Mouse (Mus musculus): ENCODE results near the gene Hmga2. TPM values are rescaled to one million over a fixed set of nuclear protein-coding genes. Genes with fewer than 3 reads are reported as not detected.
"Not testable (repeated sequence)": the region's sequence is repeated elsewhere in the genome, so short reads cannot be mapped to it uniquely, and the experiment has no call there.

Hmga2 gene
- polyA plus RNA-seq, 1 experiment from 2014 or later, result 28.3 TPM

DNA sequence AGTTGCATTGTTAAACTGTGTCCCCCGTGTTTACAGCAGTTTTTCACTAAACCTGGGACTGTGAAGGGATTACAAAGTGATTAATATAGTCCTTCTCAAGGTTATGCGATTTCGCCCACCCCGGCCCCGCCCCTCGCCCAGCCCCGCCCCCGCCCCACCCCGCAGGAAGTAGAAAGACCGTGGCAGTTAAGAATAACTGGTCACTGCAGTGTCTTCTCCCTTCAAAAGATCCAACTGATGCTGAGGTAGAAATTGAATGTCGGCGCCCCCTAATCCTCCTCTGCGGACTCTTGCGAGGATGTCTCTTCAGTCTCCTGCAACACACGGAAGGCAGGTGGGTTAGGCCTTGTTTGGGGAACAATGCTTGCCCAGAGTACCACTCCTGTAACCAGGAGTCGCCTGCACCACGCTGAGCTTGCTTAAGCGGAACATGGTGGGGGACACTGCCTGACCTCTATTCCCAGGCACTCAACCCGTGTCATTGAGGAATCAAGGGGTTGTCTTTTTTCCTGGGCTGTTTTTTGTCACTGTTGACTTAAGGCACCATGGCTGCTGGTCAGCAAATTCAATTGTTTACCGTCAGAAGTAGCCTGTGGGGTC is 112.2 kb downstream of the Hmga2 start:
- no peak overlapping the region for H3K9ac ChIP-seq
- peak overlapping the region; percentile 33 for H3K4me3 ChIP-seq (replicated peaks)
- H3K4me1 ChIP-seq, result peaks cover 50% of the 10 kb centered on the region
- H3K4me2 ChIP-seq, result peak overlapping the region; percentile 49
- peak overlapping the region; percentile 91 for H3K27ac ChIP-seq
- H3K36me3 ChIP-seq, result peaks cover 17% of the 10 kb centered on the region
- H3K27me3 ChIP-seq, result no peaks in the 10 kb centered on the region
- no peaks in the 10 kb centered on the region for H3K9me3 ChIP-seq (replicated peaks)
- 51% methylated on average over 20 of the region's 20 CpGs for WGBS
- ATAC-seq (replicated peaks; ENCODE audit: low FRiP score), result no peak

DNA sequence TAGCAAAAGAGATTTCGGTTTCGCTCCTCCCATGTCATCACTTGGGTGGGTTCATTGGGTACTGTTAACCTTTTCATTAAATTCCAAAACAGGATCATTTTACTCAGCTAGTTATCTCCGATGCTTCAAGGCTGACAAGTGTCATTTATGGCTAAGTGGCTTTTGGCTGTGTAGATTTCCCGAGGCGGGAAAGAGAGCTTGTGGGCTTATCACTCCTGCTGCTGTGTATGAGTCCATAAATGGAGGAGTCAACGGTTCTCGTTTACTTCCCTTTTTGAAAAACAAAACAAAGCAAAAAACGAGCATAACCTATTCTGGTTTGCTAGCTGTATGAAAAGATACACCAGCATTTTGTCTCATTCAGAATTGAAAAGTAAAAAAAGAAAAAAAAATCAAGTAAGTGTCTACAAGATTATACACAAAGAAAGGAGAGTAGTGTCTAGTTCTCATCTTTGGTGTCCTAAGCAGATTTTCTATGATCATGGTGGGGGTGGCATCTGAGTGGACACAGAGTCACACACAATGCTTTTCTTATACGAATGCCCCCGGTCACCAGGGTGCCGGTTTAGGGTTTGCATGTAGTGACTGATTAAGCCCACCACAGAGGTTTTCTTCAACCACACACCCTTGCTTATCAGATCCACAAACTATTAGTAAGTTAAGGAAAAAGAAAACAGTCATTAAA is 112.8 kb downstream of the Hmga2 start:
- H3K27me3 ChIP-seq; H3K27ac ChIP-seq; H3K9ac ChIP-seq; ATAC-seq (replicated peaks; ENCODE audit: low FRiP score); H3K4me3 ChIP-seq (replicated peaks); H3K9me3 ChIP-seq (replicated peaks): not testable (repeated sequence)
- WGBS, result 66% methylated on average over 11 of the region's 11 CpGs
- peak overlapping the region; percentile 49; the same call in 1 of the 2 replicates for H3K4me2 ChIP-seq
- peaks cover 44% of the 10 kb centered on the region for H3K4me1 ChIP-seq
- H3K36me3 ChIP-seq, result peaks cover 16% of the 10 kb centered on the region

DNA sequence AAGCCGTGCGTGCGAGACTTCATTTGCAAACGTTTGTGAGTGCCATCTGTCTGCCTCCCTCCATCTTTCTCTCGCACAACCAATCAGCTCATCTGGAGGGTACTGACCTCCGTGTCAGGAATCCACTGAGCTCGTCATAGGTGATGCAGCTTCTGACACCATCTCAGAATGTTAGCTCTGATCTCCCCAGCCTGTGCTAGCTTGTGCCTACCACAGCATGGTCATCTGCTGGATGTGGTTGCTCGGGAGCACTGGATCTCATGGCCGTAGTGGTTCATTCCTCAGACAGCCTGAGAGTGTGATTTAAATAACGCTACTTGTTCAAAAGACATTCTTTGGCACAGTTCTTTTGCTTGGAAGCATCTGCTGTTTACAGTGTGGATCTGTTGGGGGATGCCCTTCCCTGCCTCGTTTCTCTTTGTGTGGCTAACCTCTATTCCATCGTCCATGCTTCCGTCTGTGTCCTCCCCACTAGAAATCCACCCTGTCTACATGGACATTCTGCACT is 121.7 kb downstream of the Hmga2 start:
- WGBS, result 69% methylated on average over 13 of the region's 13 CpGs
- ATAC-seq (replicated peaks; ENCODE audit: low FRiP score), result no peak

DNA sequence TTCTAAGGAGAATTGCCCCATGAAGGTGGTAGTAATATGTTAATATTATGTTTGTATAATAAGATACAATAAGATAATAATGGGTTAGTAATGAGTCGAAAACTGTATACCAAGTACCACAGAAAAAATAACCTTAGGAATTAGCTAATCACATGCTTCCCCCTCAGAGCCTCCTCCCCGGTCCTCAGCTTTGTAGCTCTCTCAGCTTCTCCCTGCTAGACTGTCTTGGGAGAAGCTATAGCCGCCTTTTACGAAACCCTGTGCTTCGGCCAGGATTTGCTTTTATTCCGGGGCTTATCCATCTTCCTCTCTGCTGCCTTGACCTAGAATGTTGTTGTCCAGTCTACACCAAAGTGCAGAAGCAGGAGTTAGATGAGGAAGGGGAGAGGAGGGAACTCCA is 130.9 kb downstream of the Hmga2 start:
- WGBS, result 91% methylated on average over 6 of the region's 6 CpGs

More for the DNA sequence above, 121.7 kb downstream of the Hmga2 start:
- Histone ChIP-seq H3K27me3 (no peaks in the 10 kb centered on the region; the same call in 1 of the 2 replicates), H3K4me2 (no peak overlapping the region), H3K4me1 (peaks cover 10% of the 10 kb centered on the region), H3K36me3 (no peaks in the 10 kb centered on the region), H3K27ac (no peak overlapping the region), H3K9ac (no peak overlapping the region), H3K9me3 (replicated peaks) (no peaks in the 10 kb centered on the region), H3K4me3 (replicated peaks) (no peak overlapping the region)

GRCm38 (mm10) chr10:120344558-120345318 is 131.5 kb downstream of the Hmga2 start:
- H3K4me3 ChIP-seq (replicated peaks), result no peak overlapping the region
- 89% methylated on average over 16 of the region's 16 CpGs for WGBS
- no peaks in the 10 kb centered on the region for H3K4me1 ChIP-seq
- no peak overlapping the region for H3K27ac ChIP-seq
- no peak for ATAC-seq (replicated peaks; ENCODE audit: low FRiP score)
- no peak overlapping the region for H3K9ac ChIP-seq
- no peak overlapping the region for H3K4me2 ChIP-seq
- H3K9me3 ChIP-seq (replicated peaks), result no peaks in the 10 kb centered on the region
- no peaks in the 10 kb centered on the region for H3K27me3 ChIP-seq
- H3K36me3 ChIP-seq, result no peaks in the 10 kb centered on the region

More for the DNA sequence above, 130.9 kb downstream of the Hmga2 start:
- no peaks in the 10 kb centered on the region for H3K4me1 ChIP-seq
- H3K4me3 ChIP-seq (replicated peaks), result no peak overlapping the region
- no peak overlapping the region for H3K9ac ChIP-seq
- H3K36me3 ChIP-seq, result no peaks in the 10 kb centered on the region
- no peak overlapping the region for H3K4me2 ChIP-seq
- ATAC-seq (replicated peaks; ENCODE audit: low FRiP score), result no peak
- no peaks in the 10 kb centered on the region for H3K9me3 ChIP-seq (replicated peaks)
- H3K27ac ChIP-seq, result no peak overlapping the region
- H3K27me3 ChIP-seq, result no peaks in the 10 kb centered on the region

DNA sequence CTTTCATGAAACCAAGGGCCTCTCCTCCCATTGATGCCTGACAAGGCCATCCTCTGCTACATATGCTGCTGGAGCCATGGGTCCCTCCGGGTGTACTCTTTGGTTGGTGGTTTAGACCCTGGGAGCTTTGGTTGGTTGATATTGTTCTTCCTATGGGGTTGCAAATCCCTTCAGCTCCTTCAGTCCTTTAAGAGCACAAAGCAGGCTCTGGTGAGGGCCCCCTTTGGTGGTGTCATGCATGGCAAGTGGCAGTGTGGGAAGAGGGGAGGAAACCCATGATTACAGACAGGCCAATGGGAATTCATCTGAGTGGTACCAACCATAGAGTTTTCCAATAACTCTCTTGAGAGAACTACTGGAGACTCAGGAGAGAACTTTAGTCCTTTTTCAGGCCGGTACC is 136.4 kb downstream of the Hmga2 start:
- not testable (repeated sequence) for H3K4me1 ChIP-seq; ATAC-seq (replicated peaks; ENCODE audit: low FRiP score); H3K4me3 ChIP-seq (replicated peaks); H3K36me3 ChIP-seq; H3K9ac ChIP-seq; H3K9me3 ChIP-seq (replicated peaks); H3K4me2 ChIP-seq; H3K27ac ChIP-seq; H3K27me3 ChIP-seq
- 85% methylated on average over 2 of the region's 2 CpGs for WGBS

- Histone ChIP-seq H3K27ac (no peak overlapping the region), H3K9me3 (replicated peaks) (no peaks in the 10 kb centered on the region), H3K4me3 (replicated peaks) (no peak overlapping the region), H3K4me2 (no peak overlapping the region), H3K9ac (no peak overlapping the region), H3K4me1 (no peaks in the 10 kb centered on the region), H3K36me3 (no peaks in the 10 kb centered on the region), H3K27me3 (no peaks in the 10 kb centered on the region)
- no peak for ATAC-seq (replicated peaks; ENCODE audit: low FRiP score)
- 70% methylated on average over 4 of the region's 4 CpGs for WGBS
Measured at GRCm38 (mm10) chr10:120339324-120339723, 136.9 kb downstream of the Hmga2 start.

DNA sequence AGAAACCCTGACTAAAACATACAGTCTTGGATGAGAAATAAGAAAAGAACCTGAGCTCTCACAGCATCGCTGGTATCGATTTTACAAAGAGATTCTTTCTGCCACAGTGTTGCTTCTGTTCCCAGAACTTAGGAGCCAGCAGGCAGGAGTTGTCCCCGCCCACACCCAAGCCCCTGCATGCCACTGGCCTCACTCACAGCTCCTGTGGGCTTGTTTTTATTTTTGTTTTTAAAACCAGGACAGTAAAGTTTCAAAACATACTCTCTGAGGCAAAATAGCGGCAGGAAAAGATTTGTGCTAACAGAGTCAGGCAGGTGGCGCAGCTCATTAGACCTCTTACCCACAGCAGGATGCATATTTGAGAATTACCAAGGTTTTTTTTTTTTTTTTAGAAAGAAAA is 137.4 kb downstream of the Hmga2 start:
- H3K9me3 ChIP-seq (replicated peaks), result no peaks in the 10 kb centered on the region
- H3K4me1 ChIP-seq, result no peaks in the 10 kb centered on the region
- 79% methylated on average over 5 of the region's 5 CpGs for WGBS
- H3K36me3 ChIP-seq, result no peaks in the 10 kb centered on the region
- no peak overlapping the region for H3K9ac ChIP-seq
- no peak overlapping the region for H3K4me3 ChIP-seq (replicated peaks)
- H3K4me2 ChIP-seq, result no peak overlapping the region
- ATAC-seq (replicated peaks; ENCODE audit: low FRiP score), result no peak
- H3K27ac ChIP-seq, result no peak overlapping the region
- H3K27me3 ChIP-seq, result no peaks in the 10 kb centered on the region

- H3K27ac ChIP-seq; H3K9ac ChIP-seq; H3K4me1 ChIP-seq; H3K9me3 ChIP-seq (replicated peaks); H3K27me3 ChIP-seq; H3K4me3 ChIP-seq (replicated peaks); ATAC-seq (replicated peaks; ENCODE audit: low FRiP score); H3K4me2 ChIP-seq; H3K36me3 ChIP-seq: not testable (repeated sequence)
- WGBS, result 96% methylated on average over 1 of the region's 1 CpGs
Measured at GRCm38 (mm10) chr10:120338431-120338830, 137.8 kb downstream of the Hmga2 start.

DNA sequence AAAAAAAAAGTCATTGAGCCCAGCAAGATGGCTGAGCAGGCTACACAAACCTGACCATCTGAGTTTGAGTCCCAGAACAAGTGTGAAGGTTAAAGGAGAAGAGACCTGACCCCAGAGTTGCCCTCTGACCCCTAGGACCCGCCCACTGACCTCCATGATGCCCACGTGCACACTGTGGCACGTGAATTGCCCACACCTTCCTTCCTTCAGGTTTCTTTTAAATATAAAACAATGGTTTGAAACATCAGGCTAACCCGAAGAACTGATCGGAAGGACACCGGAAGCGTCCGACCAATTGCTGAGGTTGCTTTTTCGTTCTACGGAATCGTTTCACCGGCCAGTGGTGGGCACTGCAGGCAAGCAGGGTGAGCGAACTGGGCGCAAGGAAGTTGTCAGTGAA is 148.3 kb downstream of the Hmga2 start:
- no peak for ATAC-seq (replicated peaks; ENCODE audit: low FRiP score)
- Histone ChIP-seq H3K4me3 (replicated peaks) (no peak overlapping the region), H3K36me3 (no peaks in the 10 kb centered on the region), H3K4me1 (no peaks in the 10 kb centered on the region), H3K9ac (no peak overlapping the region), H3K27me3 (no peaks in the 10 kb centered on the region), H3K9me3 (replicated peaks) (no peaks in the 10 kb centered on the region), H3K4me2 (no peak overlapping the region), H3K27ac (no peak overlapping the region)
- 91% methylated on average over 14 of the region's 14 CpGs for WGBS

GRCm38 (mm10) chr10:120323584-120324203 is 152.6 kb downstream of the Hmga2 start:
- Histone ChIP-seq H3K4me1 (no peaks in the 10 kb centered on the region), H3K4me2 (no peak overlapping the region), H3K9ac (no peak overlapping the region), H3K4me3 (replicated peaks) (no peak overlapping the region), H3K27ac (no peak overlapping the region), H3K27me3 (no peaks in the 10 kb centered on the region), H3K9me3 (replicated peaks) (peaks cover 7% of the 10 kb centered on the region; the same call in 1 of the 2 replicates), H3K36me3 (no peaks in the 10 kb centered on the region)
- ATAC-seq (replicated peaks; ENCODE audit: low FRiP score), result no peak
- 86% methylated on average over 11 of the region's 11 CpGs for WGBS

GRCm38 (mm10) chr10:120322815-120323214 is 153.5 kb downstream of the Hmga2 start:
- ATAC-seq (replicated peaks; ENCODE audit: low FRiP score), result no peak
- H3K4me1 ChIP-seq, result peaks cover 3% of the 10 kb centered on the region; the same call in 1 of the 2 replicates
- H3K27ac ChIP-seq, result no peak overlapping the region
- no peak overlapping the region for H3K4me3 ChIP-seq (replicated peaks)
- H3K36me3 ChIP-seq, result no peaks in the 10 kb centered on the region
- H3K27me3 ChIP-seq, result no peaks in the 10 kb centered on the region
- WGBS, result 93% methylated on average over 8 of the region's 8 CpGs
- peaks cover 7% of the 10 kb centered on the region; the same call in 1 of the 2 replicates for H3K9me3 ChIP-seq (replicated peaks)
- no peak overlapping the region for H3K4me2 ChIP-seq
- no peak overlapping the region for H3K9ac ChIP-seq
